Mouse (Mus musculus) regulatory T cell (primary cell): ENCODE data around the gene Dnmt3a.

ENCODE experiments used
- in situ Hi-C: fragments of 300-600 bp; cut with MboI, MseI; formaldehyde crosslinking; loops from one replicate; pipeline ENCODE4 v1.15.1; 2025; ENCODE audit warnings: high pct_unique_total_duplicates

The Dnmt3a gene

GRCm38 (mm10) chr12:3819899-3820298 is 14.1 kb downstream of the Dnmt3a start:
- in situ Hi-C loops, result no loop called here

GRCm38 (mm10) chr12:3823408-3823807 is 17.6 kb downstream of the Dnmt3a start:
- in situ Hi-C loops, result no loop called here

GRCm38 (mm10) chr12:3824906-3825713 is 19.3 kb downstream of the Dnmt3a start:
- in situ Hi-C loops, result no loop called here

GRCm38 (mm10) chr12:3825714-3826080 is 19.9 kb downstream of the Dnmt3a start:
- in situ Hi-C loops, result no loop called here

GRCm38 (mm10) chr12:3827771-3828170 is 22.0 kb downstream of the Dnmt3a start:
- in situ Hi-C loops, result no loop called here

- in situ Hi-C loops, result no loop called here
Measured at GRCm38 (mm10) chr12:3833059-3833760, 27.4 kb downstream of the Dnmt3a start.

- in situ Hi-C loops, result no loop called here
Measured at GRCm38 (mm10) chr12:3833851-3834273, 28.1 kb downstream of the Dnmt3a start.

GRCm38 (mm10) chr12:3834373-3835314 is 28.8 kb downstream of the Dnmt3a start:
- in situ Hi-C loops, result no loop called here

- in situ Hi-C loops, result no loop called here
Measured at GRCm38 (mm10) chr12:3835576-3835975, 29.8 kb downstream of the Dnmt3a start.

GRCm38 (mm10) chr12:3837081-3837832 is 31.4 kb downstream of the Dnmt3a start:
- in situ Hi-C loops, result no loop called here

- in situ Hi-C loops, result no loop called here
Measured at GRCm38 (mm10) chr12:3838009-3838408, 32.2 kb downstream of the Dnmt3a start.

- in situ Hi-C loops, result loop anchor here (10.0 kb wide), 1 partner anchor 535 kb away; the partner anchor contains the start of gene Rab10
Measured at GRCm38 (mm10) chr12:3839662-3840061, 33.9 kb downstream of the Dnmt3a start.

GRCm38 (mm10) chr12:3841121-3841520 is 35.3 kb downstream of the Dnmt3a start:
- in situ Hi-C loops, result loop anchor here (10.0 kb wide), 1 partner anchor 536 kb away; the partner anchor contains the start of gene Rab10

GRCm38 (mm10) chr12:3842843-3843242 is 37.0 kb downstream of the Dnmt3a start:
- in situ Hi-C loops, result loop anchor here (10.0 kb wide), 1 partner anchor 538 kb away; the partner anchor contains the start of gene Rab10

- in situ Hi-C loops, result loop anchor here (10.0 kb wide), 1 partner anchor 539 kb away; the partner anchor contains the start of gene Rab10
Measured at GRCm38 (mm10) chr12:3843371-3843861, 37.6 kb downstream of the Dnmt3a start.

- in situ Hi-C loops, result loop anchor here (10.0 kb wide), 1 partner anchor 539 kb away; the partner anchor contains the start of gene Rab10
Measured at GRCm38 (mm10) chr12:3843918-3844317, 38.1 kb downstream of the Dnmt3a start.

- in situ Hi-C loops, result loop anchor here (10.0 kb wide), 1 partner anchor 540 kb away; the partner anchor contains the start of gene Rab10
Measured at GRCm38 (mm10) chr12:3844335-3844734, 38.5 kb downstream of the Dnmt3a start.

- in situ Hi-C loops, result loop anchor here (10.0 kb wide), 1 partner anchor 545 kb away; the partner anchor contains the start of gene Rab10
Measured at GRCm38 (mm10) chr12:3849481-3849880, 43.7 kb downstream of the Dnmt3a start.

GRCm38 (mm10) chr12:3850165-3850564 is 44.4 kb downstream of the Dnmt3a start:
- in situ Hi-C loops, result no loop called here

GRCm38 (mm10) chr12:3850731-3851130 is 44.9 kb downstream of the Dnmt3a start:
- in situ Hi-C loops, result no loop called here
